In the genomic region with DNA sequence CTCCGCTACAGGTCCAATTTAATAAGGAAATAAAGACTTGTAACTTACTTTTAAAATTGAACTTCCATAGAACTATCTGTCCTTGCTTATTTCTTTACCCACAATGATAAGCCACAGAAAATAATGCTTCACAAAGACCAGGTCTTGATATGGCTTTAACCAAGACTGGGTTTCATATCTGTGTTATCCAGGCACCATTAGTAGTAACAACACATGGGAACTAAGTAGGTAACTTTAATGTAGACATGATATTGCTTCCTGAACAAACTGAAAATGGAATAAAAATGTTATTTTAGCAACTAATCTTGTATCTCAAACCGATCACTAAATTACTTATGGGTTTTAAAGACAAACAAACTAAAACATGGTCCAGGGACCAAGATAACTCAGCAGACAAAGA, we compare ENCODE assay signal across 23 mouse cellular contexts. TPM values are rescaled to one million over a fixed set of nuclear protein-coding genes. Genes with fewer than 3 reads are reported as not detected.
A peak's percentile ranks its signal among the peaks of the same experiment; 100 is the strongest.
DNase-seq lines count a peak whose midpoint lies in the region; ATAC-seq and TF ChIP-seq lines count a peak whose summit lies in the region.
"Had no signal": no experiment of that assay in that cellular context is flagged by ENCODE, and none has a peak within 500 bp of the region (broad histone marks: within the 10 kb centered on the region; RNA-seq: fewer than 3 reads in every experiment).

No protein-coding gene starts in this region.

- no peak for DNase-seq in liver, postnatal 0 days
- DNase-seq in liver, embryonic 14.5 days (ENCODE audit: low read depth in 3 of 3, low spot score in 3 of 3): no peak
- DNase-seq in liver, embryonic 11.5 days (ENCODE audit: low spot score): no peak
- no peak for DNase-seq in layer of hippocampus, adult 11-12 months (ENCODE audit: low spot score)
- DNase-seq: adrenal gland, adult 2 months; adrenal gland, postnatal 10 days; adrenal gland, postnatal 25 days; B cell, adult 2 months; cerebellum, adult 11 months; cerebellum, adult 18-20 months; cerebellum, adult 8-10 months; cerebellum, adult 9-11 months; cerebellum, postnatal 14 days; cerebellum, postnatal 36 days; embryo, embryonic 11 days; forebrain, postnatal 0 days had no signal

- peak; percentile 49; the same call in 1 of the 2 replicates for ATAC-seq in liver, embryonic 12.5 days
- no peak for ATAC-seq in liver, postnatal 0 days
- ATAC-seq in liver, embryonic 14.5 days (ENCODE audit: insufficient read depth): peak; percentile 43; the same call in 1 of the 2 replicates
- ATAC-seq in liver, embryonic 11.5 days (replicated peaks; ENCODE audit: low FRiP score): no peak; the same call in 1 of the 2 replicates
- ATAC-seq: CD4-positive, CD25-positive, alpha-beta regulatory T cell, adult 4 months; forebrain, embryonic 13.5 days; forebrain, embryonic 15.5 days; forebrain, postnatal 0 days had no signal

- H3K27me3 ChIP-seq in liver, embryonic 12.5 days (replicated peaks): no peaks in the 10 kb centered on the region
- no peaks in the 10 kb centered on the region for H3K27me3 ChIP-seq in liver, postnatal 0 days (ENCODE audit: insufficient read depth, low read length)
- H3K27me3 ChIP-seq in liver, embryonic 14.5 days (ENCODE audit: control insufficient read depth, insufficient read depth, low read length): no peaks in the 10 kb centered on the region
- no peaks in the 10 kb centered on the region for H3K27me3 ChIP-seq in liver, embryonic 11.5 days (replicated peaks; ENCODE audit: control insufficient read depth, insufficient read depth, low read length)
- H3K27me3 ChIP-seq: CH12.LX; embryonic facial prominence, embryonic 12.5 days; forebrain, embryonic 13.5 days; forebrain, embryonic 15.5 days had no signal

- no peak overlapping the region for H3K4me2 ChIP-seq in liver, embryonic 12.5 days
- no peak overlapping the region for H3K4me2 ChIP-seq in liver, postnatal 0 days (ENCODE audit: low read depth, low read length)
- no peak overlapping the region for H3K4me2 ChIP-seq in liver, embryonic 14.5 days (ENCODE audit: low read depth)
- H3K4me2 ChIP-seq in liver, embryonic 11.5 days: no peak overlapping the region
- H3K4me2 ChIP-seq: embryonic facial prominence, embryonic 12.5 days; forebrain, embryonic 13.5 days; forebrain, embryonic 15.5 days had no signal

- H3K4me3 ChIP-seq in liver, embryonic 12.5 days: no peak overlapping the region
- no peak overlapping the region for H3K4me3 ChIP-seq in liver, postnatal 0 days (ENCODE audit: low read depth, low read length)
- no peak overlapping the region for H3K4me3 ChIP-seq in liver, embryonic 14.5 days (ENCODE audit: insufficient read depth in 1 of 2, low read depth in 2 of 2, low read length in 2 of 2)
- H3K4me3 ChIP-seq in liver, embryonic 11.5 days (ENCODE audit: low read depth, low read length): no peak overlapping the region
- H3K4me3 ChIP-seq: embryonic facial prominence, embryonic 12.5 days; forebrain, embryonic 13.5 days; forebrain, embryonic 15.5 days had no signal

- TF ChIP-seq CTCF in liver, postnatal 0 days (IDR thresholded peaks at IDR 0.05; ENCODE audit: low read depth): no peak
- no peak for TF ChIP-seq CTCF in liver, embryonic 14.5 days (IDR thresholded peaks at IDR 0.05; ENCODE audit: low read depth)

- H3K36me3 ChIP-seq in liver, embryonic 12.5 days: no peaks in the 10 kb centered on the region; the same call in 1 of the 2 replicates
- no peaks in the 10 kb centered on the region for H3K36me3 ChIP-seq in liver, postnatal 0 days (replicated peaks; ENCODE audit: insufficient read depth, low read length)
- H3K36me3 ChIP-seq in liver, embryonic 14.5 days (replicated peaks; ENCODE audit: control insufficient read depth, insufficient read depth, low read depth): no peaks in the 10 kb centered on the region
- H3K36me3 ChIP-seq in liver, embryonic 11.5 days (ENCODE audit: control insufficient read depth, insufficient read depth, low read length): no peaks in the 10 kb centered on the region
- H3K36me3 ChIP-seq: embryonic facial prominence, embryonic 12.5 days; forebrain, embryonic 15.5 days; G1E had no signal

- WGBS in liver, embryonic 12.5 days (ENCODE audit: insufficient replicate concordance): 62% methylated on average over 2 of the region's 2 CpGs
- WGBS in liver, postnatal 0 days (ENCODE audit: insufficient replicate concordance): 57% methylated on average over 2 of the region's 2 CpGs
- WGBS in liver, embryonic 14.5 days (ENCODE audit: insufficient replicate concordance): 49% methylated on average over 2 of the region's 2 CpGs
- WGBS in liver, embryonic 11.5 days: 82% methylated on average over 2 of the region's 2 CpGs

- no peak overlapping the region for H3K9ac ChIP-seq in liver, embryonic 12.5 days
- no peak overlapping the region for H3K9ac ChIP-seq in liver, postnatal 0 days (replicated peaks)
- no peak overlapping the region for H3K9ac ChIP-seq in liver, embryonic 14.5 days (replicated peaks)
- no peak overlapping the region for H3K9ac ChIP-seq in liver, embryonic 11.5 days (ENCODE audit: low read depth, low read length)
- H3K9ac ChIP-seq: embryonic facial prominence, embryonic 12.5 days; forebrain, embryonic 13.5 days; forebrain, embryonic 15.5 days; forebrain, postnatal 0 days had no signal

- H3K4me1 ChIP-seq in liver, embryonic 12.5 days: peaks cover 39% of the 10 kb centered on the region
- peaks cover 8% of the 10 kb centered on the region; the same call in 1 of the 2 replicates for H3K4me1 ChIP-seq in liver, postnatal 0 days (ENCODE audit: insufficient read depth)
- H3K4me1 ChIP-seq in liver, embryonic 14.5 days (replicated peaks; ENCODE audit: control insufficient read depth in 2 of 2, insufficient read depth in 2 of 2, low read length in 1 of 2): peaks cover 8 to 15% of the 10 kb centered on the region in 2 experiments
- peaks cover 17% of the 10 kb centered on the region for H3K4me1 ChIP-seq in liver, embryonic 11.5 days (replicated peaks; ENCODE audit: control insufficient read depth, insufficient read depth, low read length)

- H3K9me3 ChIP-seq in liver, embryonic 12.5 days (replicated peaks): no peaks in the 10 kb centered on the region
- no peaks in the 10 kb centered on the region for H3K9me3 ChIP-seq in liver, postnatal 0 days (ENCODE audit: low read length)
- H3K9me3 ChIP-seq in liver, embryonic 14.5 days (ENCODE audit: control insufficient read depth, low read length): no peaks in the 10 kb centered on the region
- no peaks in the 10 kb centered on the region for H3K9me3 ChIP-seq in liver, embryonic 11.5 days (ENCODE audit: control insufficient read depth, low read length)
- H3K9me3 ChIP-seq: embryonic facial prominence, embryonic 12.5 days; forebrain, embryonic 13.5 days; forebrain, embryonic 15.5 days; G1E had no signal

- H3K27ac ChIP-seq in liver, embryonic 12.5 days: no peak overlapping the region
- no peak overlapping the region for H3K27ac ChIP-seq in liver, postnatal 0 days (ENCODE audit: low read depth)
- H3K27ac ChIP-seq in liver, embryonic 14.5 days: no peak overlapping the region
- no peak overlapping the region for H3K27ac ChIP-seq in liver, embryonic 11.5 days (ENCODE audit: low read depth, low read length)
- H3K27ac ChIP-seq: embryonic facial prominence, embryonic 12.5 days; forebrain, embryonic 13.5 days; forebrain, embryonic 15.5 days had no signal

- TF ChIP-seq EP300 in liver, postnatal 0 days (IDR thresholded peaks at IDR 0.05; ENCODE audit: low read depth): no peak
- TF ChIP-seq EP300 in liver, embryonic 14.5 days (IDR thresholded peaks at IDR 0.05; ENCODE audit: low read depth): peak; percentile 35; the same call in 1 of the 2 replicates

RNA-seq across cellular contexts. Expression of gene St5, which starts 44.1 kb away (rescaled TPM):
- 25.1 and 25.3 TPM in 2 replicates for polyA plus RNA-seq in liver, embryonic 12.5 days (2016; fragmentation: Nextera tagmentation; extraction: Ambion mirVana)
- polyA plus RNA-seq in liver, postnatal 0 days (2015; fragmentation: Nextera tagmentation; extraction: Ambion mirVana): 33.4 and 33.9 TPM in 2 replicates
- 14.0 and 20.6 TPM in 2 replicates for polyA plus RNA-seq in liver, embryonic 14.5 days (2012; rRNA removed)
- 13.8 and 18.0 TPM in 2 replicates for polyA plus RNA-seq in liver, embryonic 14.5 days (2014; fragmentation: Nextera tagmentation; extraction: Ambion mirVana)
- 38.7 and 38.8 TPM in 2 replicates for polyA plus RNA-seq in liver, embryonic 11.5 days (2014; fragmentation: Nextera tagmentation; extraction: Ambion mirVana)

RNA-seq across cellular contexts. Expression of gene Akip1, which starts 44.2 kb away (rescaled TPM):
- 47.9 and 50.2 TPM in 2 replicates for polyA plus RNA-seq in liver, embryonic 12.5 days (2016; fragmentation: Nextera tagmentation; extraction: Ambion mirVana)
- 23.7 and 24.5 TPM in 2 replicates for polyA plus RNA-seq in liver, postnatal 0 days (2015; fragmentation: Nextera tagmentation; extraction: Ambion mirVana)
- polyA plus RNA-seq in liver, embryonic 14.5 days (2012; rRNA removed): 11.2 and 19.5 TPM in 2 replicates
- polyA plus RNA-seq in liver, embryonic 14.5 days (2014; fragmentation: Nextera tagmentation; extraction: Ambion mirVana): 42.5 and 44.6 TPM in 2 replicates
- 52.7 and 54.9 TPM in 2 replicates for polyA plus RNA-seq in liver, embryonic 11.5 days (2014; fragmentation: Nextera tagmentation; extraction: Ambion mirVana)

Comparison
In these comparisons a context has a peak if more than half of its experiments do, and no peak if none do; other contexts are left out.
1. ATAC-seq: peak in liver, embryonic 12.5 days (single experiment) and liver, embryonic 14.5 days (single experiment); none in liver, postnatal 0 days (single experiment) and liver, embryonic 11.5 days (single experiment).